Mouse (Mus musculus) thymus, postnatal 0 days (tissue): ENCODE measurements around the gene Usp37. TPM values are rescaled to one million over a fixed set of nuclear protein-coding genes. Genes with fewer than 3 reads are reported as not detected.
A peak's percentile ranks its signal among the peaks of the same experiment; 100 is the strongest.

Source experiments
- microRNA counts: library from miRNA; unstranded; fragments of <30 nt; microRNA quantifications from one replicate; lab custom pipeline; 2015
- microRNA-seq: library from miRNA; unstranded; fragments of <30 nt; microRNA quantifications from one replicate; pipeline ENCODE4, GENCODE M21; 2016; ENCODE audit warnings: borderline number of aligned reads
- polyA plus RNA-seq: library from polyadenylated mRNA; unstranded; fragments of >200 nt; fragmentation: Nextera tagmentation; extraction: Ambion mirVana; gene quantifications from 2 replicates; pipeline ENCODE4 v1.2.1, GENCODE M21; 2015

Usp37 gene
- polyA plus RNA-seq, 1 experiment from 2014 or later: 21.9 TPM

MicroRNA genes within 50 kb of the gene (microRNA counts, 519-probe panel; counts per million panel counts)
- 6,357 counts per million, percentile 91 among the panel's probes with 10 or more counts for microRNA mmu-miR-26b (lab: Ali Mortazavi, UCI)

Small RNA genes lying within 50 kb of the gene (microRNA-seq; reads per million reads assigned to microRNA genes)
- not detected for gene Gm25035
- 74,738 reads per million, percentile 100 among the genes with 10 or more reads in this experiment for gene Mir26b

Other genes with a start within 250 kb of the Usp37 start
- gene Tmbim1, start 238.7 kb downstream of the Usp37 start, polyA plus RNA-seq: 10.9 and 12.2 TPM in 2 replicates
- 0.20 and 0.33 TPM in 2 replicates for gene Catip, start 182.2 kb downstream of the Usp37 start, polyA plus RNA-seq
- 5.6 and 6.1 TPM in 2 replicates for gene Slc11a1, start 169.1 kb downstream of the Usp37 start, polyA plus RNA-seq
- 55.5 and 56.1 TPM in 2 replicates for gene Ctdsp1, start 152.8 kb downstream of the Usp37 start, polyA plus RNA-seq
- gene Vil1, start 134.9 kb downstream of the Usp37 start, polyA plus RNA-seq: 0.29 and 0.30 TPM in 2 replicates
- gene Cnot9, start 38.2 kb downstream of the Usp37 start, polyA plus RNA-seq: 63.2 and 66.6 TPM in 2 replicates
- 0.53 and 1.1 TPM in 2 replicates for gene Plcd4, start 1.4 kb downstream of the Usp37 start, polyA plus RNA-seq
- gene Zfp142, start 44.0 kb upstream of the Usp37 start, polyA plus RNA-seq: 4.3 and 4.7 TPM in 2 replicates
- gene Bcs1l, start 44.0 kb upstream of the Usp37 start, polyA plus RNA-seq: 14.0 and 14.2 TPM in 2 replicates
- gene Rnf25, start 57.1 kb upstream of the Usp37 start, polyA plus RNA-seq: 27.7 and 29.7 TPM in 2 replicates
- 1.3 and 2.0 TPM in 2 replicates for gene Stk36, start 57.2 kb upstream of the Usp37 start, polyA plus RNA-seq
- 8.9 and 10.0 TPM in 2 replicates for gene Ttll4, start 117.5 kb upstream of the Usp37 start, polyA plus RNA-seq
- gene Cyp27a1, start 169.3 kb upstream of the Usp37 start, polyA plus RNA-seq: 4.0 and 5.1 TPM in 2 replicates
- gene Prkag3, start 204.9 kb upstream of the Usp37 start, polyA plus RNA-seq: 0.16 TPM in 1 of 2 replicates, not detected in the other
- 1.6 and 2.6 TPM in 2 replicates for gene Wnt6, start 227.6 kb upstream of the Usp37 start, polyA plus RNA-seq
- gene Wnt10a, start 247.2 kb upstream of the Usp37 start, polyA plus RNA-seq: 1.6 and 1.9 TPM in 2 replicates